Mouse (Mus musculus) midbrain, embryonic 11.5 days (tissue): ENCODE results near the gene Palmd. TPM values are rescaled to one million over a fixed set of nuclear protein-coding genes. Genes with fewer than 3 reads are reported as not detected.
A peak's percentile ranks its signal among the peaks of the same experiment; 100 is the strongest.

ENCODE experiments used
- ATAC-seq: fragments of 200-750 bp; cut with Nextera tagmentation; 2 replicates; pipeline ENCODE4 v1.8.0; 2017; ENCODE audit warnings: moderate TSS enrichment, moderate library complexity; ENCODE audit not compliant: low FRiP score
- DNase-seq: peaks from one replicate; pipeline ENCODE4 v3.0.0; 2015; ENCODE audit warnings: low spot score; ENCODE audit errors: missing footprints
- H3K27ac ChIP-seq: fragments of 300-500 bp; sonication (generic); 2 replicates; pipeline ENCODE4 v1.5.1; 2014; ENCODE audit warnings: low read depth, low read length
- H3K27me3 ChIP-seq: fragments of 300-500 bp; sonication (generic); 2 replicates; pipeline ENCODE4 v1.6.1; 2014; ENCODE audit warnings: mild to moderate bottlenecking, low read length, moderate library complexity, mixed read lengths; ENCODE audit not compliant: control insufficient read depth, insufficient read depth
- H3K36me3 ChIP-seq: fragments of 300-500 bp; sonication (generic); 2 replicates; pipeline ENCODE4 v1.6.1; 2014; ENCODE audit warnings: mild to moderate bottlenecking, low read length, moderate library complexity, mixed read lengths; ENCODE audit not compliant: control insufficient read depth, insufficient read depth
- H3K4me1 ChIP-seq: fragments of 300-500 bp; sonication (generic); 2 replicates; pipeline ENCODE4 v1.6.1; 2014; ENCODE audit warnings: low read length; ENCODE audit not compliant: control insufficient read depth, insufficient read depth
- H3K4me2 ChIP-seq: fragments of 300-500 bp; sonication (generic); 2 replicates; pipeline ENCODE4 v1.6.1; 2014; ENCODE audit warnings: mild to moderate bottlenecking, moderate library complexity
- H3K4me3 ChIP-seq: fragments of 300-500 bp; sonication (generic); 2 replicates; pipeline ENCODE4 v1.5.1; 2014; ENCODE audit warnings: low read depth, low read length
- H3K9ac ChIP-seq: fragments of 300-500 bp; sonication (generic); 2 replicates; pipeline ENCODE4 v1.6.1; 2014; ENCODE audit warnings: low read length
- H3K9me3 ChIP-seq: fragments of 300-500 bp; sonication (generic); 2 replicates; pipeline ENCODE4 v1.6.1; 2016; ENCODE audit warnings: low read length; ENCODE audit not compliant: control insufficient read depth
- WGBS: fragments of 180-500 bp; shearing (Covaris S2); extraction: QIAGEN DNeasy Blood & Tissue Kit; methylation state at CpG from one replicate; pipeline ENCODE4 v1.1.7; 2014; 5-methylcytosine and 5-hydroxymethylcytosine counted together
- polyA plus RNA-seq: library from polyadenylated mRNA; unstranded; fragments of >200 nt; fragmentation: Nextera tagmentation; extraction: Ambion mirVana; gene quantifications from 2 replicates; pipeline ENCODE4 v1.2.1, GENCODE M21; 2014

Palmd gene
- polyA plus RNA-seq, 1 experiment from 2014 or later, result 5.1 TPM

DNA sequence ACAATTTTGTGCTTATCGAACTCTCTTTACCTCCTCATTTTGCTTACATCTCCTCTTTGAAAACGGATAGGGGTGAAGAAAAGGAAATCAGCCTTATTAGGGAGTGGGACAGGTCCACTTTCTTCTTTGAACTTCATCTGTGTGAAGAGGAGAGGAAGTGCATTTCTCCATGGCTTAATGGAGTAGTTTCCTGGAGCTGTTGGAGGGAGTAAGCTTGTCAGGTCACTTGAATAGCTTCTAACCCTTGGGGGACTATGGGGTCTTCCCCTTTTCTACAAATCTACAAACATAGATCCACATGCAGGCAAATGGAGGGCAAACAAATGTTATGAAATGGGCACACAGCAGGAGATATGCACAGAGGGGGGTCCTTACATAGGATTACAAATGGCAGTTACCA lies 17.7 kb upstream of the Palmd start:
- WGBS, result 66% methylated on average over 2 of the region's 2 CpGs
- no peak for DNase-seq
- no peak for ATAC-seq
- H3K9me3 ChIP-seq, result no peaks in the 10 kb centered on the region
- H3K9ac ChIP-seq, result no peak overlapping the region
- H3K4me3 ChIP-seq, result no peak overlapping the region
- H3K27me3 ChIP-seq, result no peaks in the 10 kb centered on the region
- no peak overlapping the region for H3K4me2 ChIP-seq
- no peak overlapping the region for H3K27ac ChIP-seq
- H3K36me3 ChIP-seq, result no peaks in the 10 kb centered on the region
- peaks cover 9% of the 10 kb centered on the region; the same call in 1 of the 2 replicates for H3K4me1 ChIP-seq

DNA sequence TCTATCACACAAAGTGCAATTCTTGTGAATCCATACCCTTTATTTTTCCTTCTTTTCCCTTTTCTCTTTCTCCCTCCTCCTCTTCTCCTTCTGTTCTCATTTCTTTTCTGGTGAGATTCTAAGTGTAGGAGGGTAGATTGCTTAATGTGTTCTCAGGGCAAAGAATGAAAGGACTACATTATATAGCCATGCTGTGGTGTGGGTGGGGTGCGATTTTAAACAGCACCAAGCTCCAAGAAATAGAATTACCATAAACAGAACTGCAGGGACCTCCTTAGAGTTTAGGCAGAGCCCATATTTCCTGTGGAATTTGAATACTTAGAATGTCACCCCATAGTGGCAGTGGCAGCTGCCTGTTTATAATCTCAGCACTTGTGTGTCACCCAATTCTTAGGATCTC lies 17.0 kb upstream of the Palmd start:
- Histone ChIP-seq H3K4me3 (no peak overlapping the region), H3K36me3 (no peaks in the 10 kb centered on the region), H3K9ac (no peak overlapping the region), H3K9me3 (no peaks in the 10 kb centered on the region), H3K4me2 (no peak overlapping the region), H3K27me3 (no peaks in the 10 kb centered on the region), H3K27ac (peak overlapping the region; percentile 20; the same call in 1 of the 2 replicates), H3K4me1 (peaks cover 9% of the 10 kb centered on the region; the same call in 1 of the 2 replicates)
- WGBS, result 74% methylated on average over 1 of the region's 1 CpGs
- DNase-seq, result peak; percentile 83
- peak; percentile 39; the same call in 1 of the 2 replicates for ATAC-seq

DNA sequence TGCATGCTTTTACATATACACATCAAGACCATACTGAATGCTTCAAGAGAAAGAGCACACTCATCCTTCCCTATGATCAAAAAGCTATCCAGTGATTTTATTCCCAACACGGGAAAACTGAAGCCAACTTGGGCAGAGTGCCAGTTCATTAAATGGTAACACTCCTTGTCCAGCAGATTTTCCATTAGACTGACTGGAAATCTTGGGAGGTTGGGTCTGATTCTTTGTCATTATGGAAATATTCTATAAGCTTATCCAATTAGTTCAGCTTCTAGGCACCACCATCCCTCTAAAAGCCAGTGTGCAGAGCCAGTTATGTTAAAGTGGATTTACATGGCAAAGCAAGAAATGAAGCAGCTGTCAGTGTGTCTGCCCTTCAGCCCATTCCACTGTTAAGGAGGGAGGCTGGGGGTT lies 16.3 kb upstream of the Palmd start:
- Histone ChIP-seq H3K4me3 (no peak overlapping the region), H3K27me3 (no peaks in the 10 kb centered on the region), H3K9me3 (no peaks in the 10 kb centered on the region), H3K27ac (no peak overlapping the region), H3K4me1 (peaks cover 9% of the 10 kb centered on the region; the same call in 1 of the 2 replicates), H3K36me3 (no peaks in the 10 kb centered on the region), H3K4me2 (no peak overlapping the region), H3K9ac (no peak overlapping the region)
- WGBS, result 22% methylated on average over 1 of the region's 1 CpGs
- DNase-seq (peak; percentile 82), ATAC-seq (peak; percentile 91)

DNA sequence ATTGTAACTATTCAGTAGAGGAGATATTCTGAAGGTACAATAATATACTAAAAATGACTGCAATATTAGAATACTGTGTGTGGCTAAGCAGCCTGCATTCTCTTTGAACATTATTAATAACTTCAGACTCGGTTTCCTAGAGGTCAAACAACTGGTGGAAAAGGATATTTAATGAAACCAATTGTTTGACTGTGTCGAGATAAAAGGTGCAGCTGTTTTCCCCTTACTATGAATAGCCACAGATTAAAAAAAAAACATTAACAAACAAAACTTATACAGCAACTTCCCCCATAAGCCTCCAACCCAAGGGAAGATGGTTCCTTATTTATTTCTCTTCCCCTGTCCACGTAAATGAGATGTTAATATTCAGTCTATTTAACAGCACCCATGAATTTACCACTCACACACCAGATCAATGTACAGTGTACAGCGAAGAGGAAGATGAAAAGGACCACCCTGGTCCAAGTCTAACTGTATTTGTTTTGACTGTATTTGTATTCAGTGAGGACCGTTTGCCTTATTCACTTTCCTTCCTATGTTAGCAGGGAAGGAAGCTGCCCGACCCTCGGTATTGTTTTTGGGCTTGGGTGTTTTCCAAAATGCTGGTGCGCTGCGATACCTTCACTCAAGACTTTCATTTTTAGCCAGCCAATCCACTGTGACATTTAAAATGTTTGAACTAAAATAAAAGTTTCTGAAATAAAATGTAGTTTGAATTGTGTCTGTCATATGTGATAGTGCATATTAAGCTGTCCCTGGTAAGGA lies 13.2 kb upstream of the Palmd start:
- no peak for ATAC-seq
- no peak for DNase-seq
- Histone ChIP-seq H3K36me3 (no peaks in the 10 kb centered on the region), H3K4me3 (no peak overlapping the region), H3K9me3 (no peaks in the 10 kb centered on the region), H3K9ac (no peak overlapping the region), H3K4me1 (peaks cover 9% of the 10 kb centered on the region; the same call in 1 of the 2 replicates), H3K27ac (no peak overlapping the region), H3K4me2 (no peak overlapping the region), H3K27me3 (no peaks in the 10 kb centered on the region)
- 86% methylated on average over 9 of the region's 9 CpGs for whole genome bisulfite sequencing

DNA sequence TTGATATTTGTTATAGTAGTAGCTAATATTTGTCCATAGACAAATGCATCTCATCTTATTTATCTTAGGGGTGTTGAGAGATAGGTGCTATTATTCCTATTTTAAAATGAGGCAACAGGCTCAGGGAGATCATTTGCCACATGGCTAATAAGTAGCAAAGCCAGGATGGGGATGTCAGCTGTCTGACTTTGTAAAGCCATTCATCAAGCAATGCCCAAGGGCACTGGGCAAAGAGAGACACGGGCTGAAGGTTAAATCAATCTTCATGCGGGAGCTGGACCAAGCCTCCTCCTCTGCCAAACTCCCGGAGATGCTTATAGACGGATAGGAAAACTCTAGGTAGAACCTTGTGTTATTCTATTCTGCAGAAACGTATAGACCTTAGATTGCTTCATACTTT lies 999 bp upstream of the Palmd start:
- Histone ChIP-seq H3K36me3 (no peaks in the 10 kb centered on the region), H3K27me3 (no peaks in the 10 kb centered on the region), H3K4me1 (peaks cover 4% of the 10 kb centered on the region; the same call in 1 of the 2 replicates), H3K9ac (no peak overlapping the region), H3K9me3 (no peaks in the 10 kb centered on the region), H3K4me3 (no peak overlapping the region), H3K27ac (no peak overlapping the region), H3K4me2 (no peak overlapping the region)
- no peak for DNase-seq
- no peak for ATAC-seq
- 75% methylated on average over 5 of the region's 5 CpGs for WGBS

DNA sequence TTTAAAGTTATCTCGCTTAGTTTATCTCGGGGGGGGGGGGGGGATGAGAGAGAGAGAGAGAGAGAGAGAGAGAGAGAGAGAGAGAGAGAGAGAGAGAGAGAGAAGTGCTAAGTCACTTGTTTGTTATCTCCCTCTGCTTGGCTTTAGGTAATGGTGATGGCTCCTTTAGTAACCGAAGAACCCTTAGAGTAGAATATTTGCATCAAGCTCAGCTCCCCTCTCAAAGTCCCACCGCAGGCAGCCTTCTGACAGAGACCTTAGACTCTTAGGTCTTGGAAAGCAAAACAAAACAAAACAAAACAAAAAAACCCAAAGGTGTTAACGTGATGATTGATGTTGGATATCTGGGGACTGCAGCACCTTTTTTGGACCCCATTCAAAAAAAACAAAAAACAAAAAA lies 216 bp upstream of the Palmd start:
- Histone ChIP-seq H3K27ac (no peak overlapping the region), H3K4me1 (peaks cover 4% of the 10 kb centered on the region; the same call in 1 of the 2 replicates), H3K4me3 (peak overlapping the region; percentile 25), H3K36me3 (no peaks in the 10 kb centered on the region), H3K27me3 (no peaks in the 10 kb centered on the region), H3K4me2 (peak overlapping the region; percentile 41), H3K9ac (peak overlapping the region; percentile 44), H3K9me3 (no peaks in the 10 kb centered on the region)
- 33% methylated on average over 5 of the region's 5 CpGs for WGBS
- DNase-seq (no peak), ATAC-seq (peak; percentile 3; the same call in 1 of the 2 replicates)

DNA sequence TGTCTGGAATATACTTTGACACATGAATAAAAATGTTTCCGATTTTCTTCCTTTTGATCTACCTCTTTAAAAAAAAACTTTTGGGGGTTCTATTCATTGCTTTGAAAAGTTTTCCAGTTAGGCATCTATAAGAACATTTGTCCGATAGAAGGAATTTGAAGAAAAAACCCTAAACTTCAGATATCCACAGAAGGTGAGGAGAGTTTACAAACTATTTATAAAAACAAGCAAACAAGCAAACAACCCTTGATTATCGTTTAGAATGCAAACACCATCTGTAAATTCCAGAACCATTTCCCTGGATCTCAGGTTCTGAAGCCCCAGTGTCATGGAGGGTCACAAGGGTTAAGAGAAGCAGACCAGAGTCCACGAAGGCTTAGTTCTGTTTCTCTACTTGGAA lies 820 bp downstream of the Palmd start, which contains the start of gene 4930455H04Rik:
4930455H04Rik (plus strand) TSS at position 301 of the 400 bp plus-strand sequence.
- Histone ChIP-seq H3K9me3 (no peaks in the 10 kb centered on the region), H3K27me3 (no peaks in the 10 kb centered on the region), H3K36me3 (no peaks in the 10 kb centered on the region), H3K4me3 (peak within 1 kb of the TSS; percentile 25), H3K27ac (no peak within 1 kb of the TSS; the same call in 1 of the 2 replicates), H3K4me2 (peak within 1 kb of the TSS; percentile 41), H3K9ac (peak within 1 kb of the TSS; percentile 44), H3K4me1 (peaks cover 4% of the 10 kb centered on the region; the same call in 1 of the 2 replicates)
- ATAC-seq (0 out of 2 replicates have a peak, but pooled peaks have one; percentile 3), DNase-seq (no peak)
- WGBS, result 78% methylated on average over 4 of the region's 4 CpGs

DNA sequence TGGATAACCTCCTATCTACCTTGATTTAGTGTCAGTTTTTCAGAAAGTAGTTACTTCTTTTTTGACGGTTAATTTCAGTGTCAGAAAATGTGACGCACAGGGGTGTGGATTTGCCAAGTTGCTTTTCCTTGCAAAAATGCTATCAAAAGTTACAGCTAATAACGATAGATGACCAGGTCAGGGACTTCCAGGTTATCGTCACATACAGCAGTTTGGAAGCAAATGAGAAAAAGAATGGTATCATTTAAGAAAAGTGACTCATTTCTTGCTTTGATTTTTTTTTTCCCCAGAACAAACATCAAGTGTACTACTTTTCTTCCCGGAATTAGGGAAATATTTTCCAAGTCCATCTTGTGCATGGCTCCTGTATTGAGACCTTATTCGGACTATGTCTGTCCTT lies 1.4 kb downstream of the Palmd start:
- Histone ChIP-seq H3K4me1 (peaks cover 4% of the 10 kb centered on the region; the same call in 1 of the 2 replicates), H3K27me3 (no peaks in the 10 kb centered on the region), H3K4me3 (no peak overlapping the region), H3K36me3 (no peaks in the 10 kb centered on the region), H3K27ac (no peak overlapping the region), H3K9ac (no peak overlapping the region), H3K4me2 (no peak overlapping the region), H3K9me3 (no peaks in the 10 kb centered on the region)
- ATAC-seq (no peak), DNase-seq (no peak)
- WGBS, result 95% methylated on average over 6 of the region's 6 CpGs

DNA sequence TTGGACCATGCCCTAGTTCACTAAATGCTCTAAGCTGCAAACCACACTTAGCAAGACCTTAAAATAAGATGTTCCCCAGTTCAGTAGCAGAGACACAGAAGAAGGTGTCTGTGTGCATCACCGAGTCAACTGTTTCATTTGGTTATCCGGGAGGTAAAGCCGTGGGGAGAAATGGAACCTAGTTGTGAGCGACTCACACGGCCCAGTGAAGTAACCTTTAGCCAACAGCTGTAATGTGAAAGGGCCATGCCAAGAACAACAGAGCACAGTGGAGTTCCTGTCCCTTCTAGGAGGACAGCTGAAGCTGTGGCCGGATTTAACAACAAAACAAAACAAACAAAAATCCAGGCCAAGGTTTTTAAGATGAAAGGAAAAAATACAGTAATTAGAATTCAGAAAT lies 2.0 kb downstream of the Palmd start:
- no peak overlapping the region for H3K27ac ChIP-seq
- DNase-seq (no peak), ATAC-seq (no peak)
- WGBS, result 75% methylated on average over 6 of the region's 6 CpGs
- H3K4me1 ChIP-seq, result peaks cover 4% of the 10 kb centered on the region; the same call in 1 of the 2 replicates
- H3K36me3 ChIP-seq, result no peaks in the 10 kb centered on the region
- H3K9ac ChIP-seq, result no peak overlapping the region
- no peak overlapping the region for H3K4me2 ChIP-seq
- no peak overlapping the region for H3K4me3 ChIP-seq
- no peaks in the 10 kb centered on the region for H3K9me3 ChIP-seq
- H3K27me3 ChIP-seq, result no peaks in the 10 kb centered on the region
